Mouse (Mus musculus): ENCODE measurements around the gene Tmed1. TPM values are rescaled to one million over a fixed set of nuclear protein-coding genes. Genes with fewer than 3 reads are reported as not detected.
A peak's percentile ranks its signal among the peaks of the same experiment; 100 is the strongest.

The Tmed1 gene
- polyA plus RNA-seq (2012; rRNA removed), result 40.8 and 49.2 TPM in 2 replicates

- DNase-seq (ENCODE audit: low read depth), result peak; percentile 98
- TF ChIP-seq CTCF (IDR thresholded peaks at IDR 0.05; ENCODE audit: borderline replicate concordance, extremely low read depth, insufficient read depth, insufficient read length) (no peak), POLR2A (IDR thresholded peaks at IDR 0.05; ENCODE audit: borderline replicate concordance, extremely low read depth, insufficient read depth, insufficient read length, poor library complexity, severe bottlenecking) (peak; percentile 52; the same call in 1 of the 2 replicates)
Measured at GRCm38 (mm10) chr9:21509772-21510688, at the start of gene Tmed1. Tmed1 (minus strand) TSS chr9:21510252.

DNA sequence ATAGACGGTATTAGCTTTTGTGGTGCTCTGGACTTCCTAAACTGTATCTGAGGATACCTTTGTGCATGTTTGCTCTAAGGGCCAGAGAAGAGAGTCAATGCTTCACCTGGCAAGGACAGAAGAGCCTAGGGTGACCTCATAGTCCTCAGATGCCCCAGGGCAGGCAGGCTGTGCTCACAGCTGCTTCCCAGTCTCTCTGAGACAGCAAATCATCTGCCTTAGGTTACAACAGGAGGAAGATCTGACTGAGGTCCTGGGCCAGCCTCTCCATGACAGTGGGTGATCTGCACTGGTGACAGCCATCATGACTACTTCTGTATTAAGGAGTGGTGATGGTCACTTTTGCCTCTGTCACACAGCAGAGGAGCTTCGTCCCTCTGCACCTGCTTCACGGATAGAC is 49.1 kb upstream of the Tmed1 start:
- no peak for DNase-seq (ENCODE audit: low read depth)
- TF ChIP-seq CTCF (IDR thresholded peaks at IDR 0.05; ENCODE audit: borderline replicate concordance, extremely low read depth, insufficient read depth, insufficient read length) (no peak), POLR2A (IDR thresholded peaks at IDR 0.05; ENCODE audit: borderline replicate concordance, extremely low read depth, insufficient read depth, insufficient read length, poor library complexity, severe bottlenecking) (no peak)

DNA sequence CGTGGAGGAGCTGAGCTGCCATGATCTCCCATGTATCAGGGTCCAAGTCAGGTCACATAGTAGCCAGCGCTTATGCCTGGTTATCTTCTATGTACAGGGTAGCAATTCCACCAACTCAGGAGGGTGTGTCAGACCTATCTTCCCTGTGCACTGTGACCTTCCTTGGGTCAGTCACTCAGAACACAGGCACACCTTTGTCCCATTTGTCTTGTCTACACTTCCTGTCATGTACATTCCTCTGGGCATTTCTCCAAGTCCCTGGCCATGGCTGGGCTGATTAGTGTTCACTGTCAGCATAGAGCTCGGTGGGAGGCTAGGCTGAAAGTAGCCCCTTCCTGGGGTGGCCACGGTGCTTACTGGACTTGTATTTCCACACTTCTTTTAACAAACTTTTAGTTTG is 48.3 kb upstream of the Tmed1 start:
- TF ChIP-seq POLR2A (IDR thresholded peaks at IDR 0.05; ENCODE audit: borderline replicate concordance, extremely low read depth, insufficient read depth, insufficient read length, poor library complexity, severe bottlenecking) (no peak), CTCF (IDR thresholded peaks at IDR 0.05; ENCODE audit: borderline replicate concordance, extremely low read depth, insufficient read depth, insufficient read length) (no peak)
- DNase-seq (ENCODE audit: low read depth), result no peak

DNA sequence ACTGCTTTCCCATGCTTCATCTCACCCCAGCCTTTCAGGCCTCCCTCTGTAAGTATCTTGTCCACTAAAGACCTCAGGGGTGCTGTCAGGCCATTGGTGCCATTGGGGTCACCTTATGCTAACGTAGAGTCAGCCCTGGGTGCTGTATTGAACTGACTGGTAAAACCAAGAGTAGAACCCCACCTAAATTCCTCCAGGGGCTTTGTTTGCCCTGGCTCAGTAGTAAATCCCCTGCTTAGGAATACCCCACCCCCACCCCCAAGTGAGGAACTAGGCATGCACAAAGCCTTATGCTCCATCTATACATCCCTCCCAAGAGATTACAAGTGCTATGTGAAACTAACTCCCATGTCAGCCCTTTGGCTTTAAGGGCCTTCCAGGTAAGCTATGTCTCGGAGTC is 47.5 kb upstream of the Tmed1 start:
- no peak for TF ChIP-seq CTCF (IDR thresholded peaks at IDR 0.05; ENCODE audit: borderline replicate concordance, extremely low read depth, insufficient read depth, insufficient read length)
- no peak for TF ChIP-seq POLR2A (IDR thresholded peaks at IDR 0.05; ENCODE audit: borderline replicate concordance, extremely low read depth, insufficient read depth, insufficient read length, poor library complexity, severe bottlenecking)
- DNase-seq (ENCODE audit: low read depth), result no peak

DNA sequence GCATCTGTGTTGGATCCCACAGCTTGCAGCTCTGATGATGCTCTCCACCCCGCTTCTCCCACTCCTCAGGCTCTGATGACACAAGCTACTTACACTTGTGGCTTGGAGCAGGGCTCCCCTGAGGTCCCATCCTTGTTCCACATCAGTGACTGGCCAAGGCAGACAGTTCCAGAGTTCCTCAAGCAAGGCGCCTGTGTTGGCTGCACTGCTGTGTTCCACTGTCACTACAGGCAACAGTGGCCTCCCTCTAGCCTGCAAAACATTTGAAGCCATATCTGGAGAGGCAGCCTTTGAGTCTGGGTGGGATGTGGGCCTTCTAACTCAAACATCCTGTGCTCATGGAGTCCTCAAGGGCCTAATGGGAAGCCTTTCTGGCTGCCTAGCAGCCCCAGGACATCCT is 46.9 kb upstream of the Tmed1 start:
- DNase-seq (ENCODE audit: low read depth), result no peak
- TF ChIP-seq POLR2A (IDR thresholded peaks at IDR 0.05; ENCODE audit: borderline replicate concordance, extremely low read depth, insufficient read depth, insufficient read length, poor library complexity, severe bottlenecking), result no peak
- no peak for TF ChIP-seq CTCF (IDR thresholded peaks at IDR 0.05; ENCODE audit: borderline replicate concordance, extremely low read depth, insufficient read depth, insufficient read length)

- TF ChIP-seq POLR2A (IDR thresholded peaks at IDR 0.05; ENCODE audit: borderline replicate concordance, extremely low read depth, insufficient read depth, insufficient read length, poor library complexity, severe bottlenecking), result no peak
- peak; percentile 5; the same call in 1 of the 2 replicates for TF ChIP-seq CTCF (IDR thresholded peaks at IDR 0.05; ENCODE audit: borderline replicate concordance, extremely low read depth, insufficient read depth, insufficient read length)
- no peak for DNase-seq (ENCODE audit: low read depth)
Measured at GRCm38 (mm10) chr9:21555198-21555742, 45.2 kb upstream of the Tmed1 start.

- no peak for DNase-seq (ENCODE audit: low read depth)
- TF ChIP-seq CTCF (IDR thresholded peaks at IDR 0.05; ENCODE audit: borderline replicate concordance, extremely low read depth, insufficient read depth, insufficient read length) (no peak), POLR2A (IDR thresholded peaks at IDR 0.05; ENCODE audit: borderline replicate concordance, extremely low read depth, insufficient read depth, insufficient read length, poor library complexity, severe bottlenecking) (no peak)
Measured at GRCm38 (mm10) chr9:21553607-21554273, 43.7 kb upstream of the Tmed1 start.

DNA sequence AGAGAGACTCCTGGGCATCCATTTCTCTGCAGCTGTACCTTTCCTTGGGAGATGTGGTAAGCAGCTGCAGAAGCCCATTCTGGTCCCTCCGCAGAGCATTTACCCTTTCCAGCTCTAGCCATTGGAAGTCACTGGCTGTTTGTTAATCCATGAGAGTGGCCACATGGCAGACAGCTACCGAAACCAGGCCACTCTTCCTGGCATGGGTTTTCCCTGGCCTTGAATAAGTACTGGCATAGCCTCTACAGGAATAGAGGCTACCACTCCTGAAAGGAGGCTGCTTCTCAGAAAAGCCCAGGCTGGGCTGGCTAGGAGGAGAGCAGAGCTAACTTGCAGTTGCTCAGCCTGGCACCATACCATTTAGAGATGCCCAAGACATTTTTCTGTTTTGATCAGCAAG is 41.0 kb upstream of the Tmed1 start:
- no peak for DNase-seq (ENCODE audit: low read depth)
- no peak for TF ChIP-seq POLR2A (IDR thresholded peaks at IDR 0.05; ENCODE audit: borderline replicate concordance, extremely low read depth, insufficient read depth, insufficient read length, poor library complexity, severe bottlenecking)
- TF ChIP-seq CTCF (IDR thresholded peaks at IDR 0.05; ENCODE audit: borderline replicate concordance, extremely low read depth, insufficient read depth, insufficient read length), result no peak

DNA sequence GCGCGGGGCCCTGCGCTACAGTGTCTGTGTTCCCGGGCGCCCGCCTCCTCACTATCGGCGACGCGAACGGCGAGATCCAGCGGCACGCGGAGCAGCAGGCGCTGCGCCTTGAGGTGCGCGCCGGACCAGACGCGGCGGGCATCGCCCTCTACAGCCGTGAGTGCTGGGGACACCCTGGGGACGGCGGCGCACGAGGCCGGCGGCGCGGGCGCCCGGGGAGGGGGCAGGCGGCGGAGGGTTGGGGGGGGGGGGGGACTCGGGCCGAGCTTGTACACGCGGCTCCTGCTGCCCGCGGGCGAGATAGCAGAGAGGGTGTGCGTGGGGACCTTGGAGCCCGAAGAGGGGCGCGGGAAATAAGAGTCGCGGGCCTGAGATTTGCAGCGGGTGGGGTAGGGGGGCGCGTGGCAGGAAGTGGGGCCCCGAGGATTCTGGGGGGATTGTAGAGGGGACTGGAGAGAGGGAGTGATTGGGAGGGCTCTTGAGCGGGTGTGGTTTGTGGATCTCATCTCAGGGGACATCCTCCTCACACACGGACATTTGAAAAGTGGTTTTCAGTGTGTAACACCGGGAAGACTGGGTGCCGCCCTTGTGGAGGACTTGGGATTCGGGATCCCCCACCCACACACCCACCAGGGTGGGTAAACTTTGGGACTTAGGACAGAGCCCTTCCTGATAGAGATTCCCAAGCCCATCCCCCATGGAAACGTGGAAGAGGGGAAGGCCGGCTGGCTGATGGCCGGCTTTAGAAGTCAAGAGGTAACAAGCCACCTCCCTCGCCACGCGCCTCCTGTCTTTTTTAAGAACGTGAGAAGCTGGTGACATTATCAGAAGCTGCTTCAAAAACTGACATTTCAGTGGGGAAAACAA is 37.3 kb upstream of the Tmed1 start:
- TF ChIP-seq POLR2A (IDR thresholded peaks at IDR 0.05; ENCODE audit: borderline replicate concordance, extremely low read depth, insufficient read depth, insufficient read length, poor library complexity, severe bottlenecking), result no peak
- TF ChIP-seq CTCF (IDR thresholded peaks at IDR 0.05; ENCODE audit: borderline replicate concordance, extremely low read depth, insufficient read depth, insufficient read length), result no peak
- DNase-seq (ENCODE audit: low read depth), result peak; percentile 72

- TF ChIP-seq CTCF (IDR thresholded peaks at IDR 0.05; ENCODE audit: borderline replicate concordance, extremely low read depth, insufficient read depth, insufficient read length) (no peak; the same call in 1 of the 2 replicates), POLR2A (IDR thresholded peaks at IDR 0.05; ENCODE audit: borderline replicate concordance, extremely low read depth, insufficient read depth, insufficient read length, poor library complexity, severe bottlenecking) (no peak)
- no peak for DNase-seq (ENCODE audit: low read depth)
Measured at GRCm38 (mm10) chr9:21546789-21547074, 36.7 kb upstream of the Tmed1 start, which contains the start of gene Carm1. Carm1 (plus strand) TSS chr9:21546894.

Measured in brain, embryonic 14.5 days (tissue).